24 mouse cellular contexts compared by ENCODE assay signal in the genomic region with DNA sequence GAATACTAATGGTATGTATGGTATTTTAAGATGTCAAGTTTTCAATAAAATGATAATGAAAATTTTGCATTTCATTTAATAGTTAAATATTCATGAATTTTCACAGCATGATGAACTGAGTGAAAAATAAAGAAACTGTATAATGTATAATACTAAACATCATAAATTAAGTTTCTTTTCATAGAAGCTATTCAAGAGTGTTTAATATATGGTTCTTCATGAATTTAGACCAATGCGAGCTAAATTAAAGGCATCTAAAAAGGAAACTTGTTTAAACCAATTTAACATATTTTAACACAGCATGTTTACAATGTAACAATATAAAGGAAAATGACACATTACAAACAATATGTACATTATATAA.
DNase-seq lines count a peak whose midpoint lies in the region; ATAC-seq lines count a peak whose summit lies in the region.
"Had no signal": no experiment of that assay in that cellular context is flagged by ENCODE, and none has a peak within 500 bp of the region (broad histone marks: within the 10 kb centered on the region; RNA-seq: fewer than 3 reads in every experiment).

No protein-coding gene starts in this region.

- no peak overlapping the region for H3K27ac ChIP-seq in forebrain, embryonic 12.5 days
- H3K27ac ChIP-seq in forebrain, embryonic 11.5 days (ENCODE audit: low read depth, low read length), result no peak overlapping the region
- no peak overlapping the region for H3K27ac ChIP-seq in hindbrain, embryonic 11.5 days (ENCODE audit: low read depth, low read length)
- no peak overlapping the region for H3K27ac ChIP-seq in hindbrain, embryonic 12.5 days
- no peak overlapping the region for H3K27ac ChIP-seq in forebrain, embryonic 14.5 days (ENCODE audit: low read depth, low read length)
- no peak overlapping the region for H3K27ac ChIP-seq in forebrain, embryonic 16.5 days (ENCODE audit: low read length)
- H3K27ac ChIP-seq: embryonic facial prominence, embryonic 10.5 days; embryonic facial prominence, embryonic 12.5 days had no signal

- DNase-seq in forebrain, embryonic 11.5 days (ENCODE audit: low spot score), result no peak
- no peak for DNase-seq in hindbrain, embryonic 11.5 days (ENCODE audit: low spot score)
- DNase-seq in forebrain, embryonic 14.5 days (ENCODE audit: low spot score), result no peak
- no peak for DNase-seq in urinary bladder, postnatal 36 days (ENCODE audit: low spot score in 2 of 2)
- no peak for DNase-seq in urinary bladder, postnatal 4 days (ENCODE audit: low spot score in 2 of 2)
- DNase-seq: adrenal gland, adult 8-10 months; adrenal gland, postnatal 14 days; adrenal gland, postnatal 36 days; B cell, adult 2 months; cerebellum, adult 11-12 months; cerebellum, adult 2 months; cerebellum, adult 9-10 months; cerebellum, postnatal 10 days; cerebellum, postnatal 25 days had no signal

- peaks cover 5% of the 10 kb centered on the region for H3K27me3 ChIP-seq in forebrain, embryonic 12.5 days
- no peaks in the 10 kb centered on the region for H3K27me3 ChIP-seq in forebrain, embryonic 11.5 days (ENCODE audit: control insufficient read depth, insufficient read depth, low read length)
- no peaks in the 10 kb centered on the region for H3K27me3 ChIP-seq in hindbrain, embryonic 11.5 days (ENCODE audit: control insufficient read depth, insufficient read depth, low read length)
- no peaks in the 10 kb centered on the region for H3K27me3 ChIP-seq in hindbrain, embryonic 12.5 days
- no peaks in the 10 kb centered on the region for H3K27me3 ChIP-seq in forebrain, embryonic 14.5 days (replicated peaks; ENCODE audit: control insufficient read depth, insufficient read depth, low read length)
- H3K27me3 ChIP-seq in forebrain, embryonic 16.5 days (replicated peaks; ENCODE audit: control insufficient read depth, insufficient read depth, low read length), result no peaks in the 10 kb centered on the region
- H3K27me3 ChIP-seq: CH12.LX; embryonic facial prominence, embryonic 12.5 days had no signal

- WGBS in forebrain, embryonic 12.5 days, result 77% methylated on average over 1 of the region's 1 CpGs
- 89% methylated on average over 1 of the region's 1 CpGs for WGBS in forebrain, embryonic 11.5 days
- WGBS in hindbrain, embryonic 11.5 days, result 78% methylated on average over 1 of the region's 1 CpGs
- 76% methylated on average over 1 of the region's 1 CpGs for WGBS in hindbrain, embryonic 12.5 days
- 70% methylated on average over 1 of the region's 1 CpGs for WGBS in forebrain, embryonic 14.5 days
- 77% methylated on average over 1 of the region's 1 CpGs for whole genome bisulfite sequencing in forebrain, embryonic 16.5 days

- H3K4me3 ChIP-seq in forebrain, embryonic 12.5 days (replicated peaks), result no peak overlapping the region
- H3K4me3 ChIP-seq in forebrain, embryonic 11.5 days (ENCODE audit: low read depth, low read length), result no peak overlapping the region
- no peak overlapping the region for H3K4me3 ChIP-seq in hindbrain, embryonic 11.5 days (ENCODE audit: low read depth, low read length)
- no peak overlapping the region for H3K4me3 ChIP-seq in hindbrain, embryonic 12.5 days
- H3K4me3 ChIP-seq in forebrain, embryonic 14.5 days (ENCODE audit: low read depth, low read length), result no peak overlapping the region
- no peak overlapping the region for H3K4me3 ChIP-seq in forebrain, embryonic 16.5 days (replicated peaks; ENCODE audit: low read length)
- H3K4me3 ChIP-seq: embryonic facial prominence, embryonic 10.5 days; embryonic facial prominence, embryonic 12.5 days had no signal

- ATAC-seq in forebrain, embryonic 12.5 days (ENCODE audit: low FRiP score), result peak; percentile 24; the same call in 1 of the 2 replicates
- no peak for ATAC-seq in forebrain, embryonic 11.5 days (replicated peaks; ENCODE audit: low FRiP score)
- ATAC-seq in hindbrain, embryonic 11.5 days (ENCODE audit: low FRiP score), result peak; percentile 4; the same call in 1 of the 2 replicates
- ATAC-seq in hindbrain, embryonic 12.5 days (ENCODE audit: low FRiP score), result no peak
- ATAC-seq in forebrain, embryonic 14.5 days, result peak; percentile 65
- ATAC-seq in forebrain, embryonic 16.5 days, result peak; percentile 50
- ATAC-seq: activated CD4-positive, CD25-positive, alpha-beta regulatory T cell, adult 4 months; CD4-positive, CD25-positive, alpha-beta regulatory T cell, adult 4 months; Patski had no signal

- H3K36me3 ChIP-seq in forebrain, embryonic 12.5 days (replicated peaks), result no peaks in the 10 kb centered on the region
- no peaks in the 10 kb centered on the region for H3K36me3 ChIP-seq in forebrain, embryonic 11.5 days (ENCODE audit: control insufficient read depth, insufficient read depth, low read length)
- H3K36me3 ChIP-seq in hindbrain, embryonic 11.5 days (ENCODE audit: control insufficient read depth, insufficient read depth, low read length), result no peaks in the 10 kb centered on the region
- no peaks in the 10 kb centered on the region for H3K36me3 ChIP-seq in hindbrain, embryonic 12.5 days
- H3K36me3 ChIP-seq in forebrain, embryonic 14.5 days (ENCODE audit: control insufficient read depth, insufficient read depth, low read length), result no peaks in the 10 kb centered on the region
- H3K36me3 ChIP-seq in forebrain, embryonic 16.5 days (ENCODE audit: control insufficient read depth, insufficient read depth), result no peaks in the 10 kb centered on the region
- H3K36me3 ChIP-seq: embryonic facial prominence, embryonic 10.5 days; embryonic facial prominence, embryonic 12.5 days; G1E had no signal

- H3K9ac ChIP-seq in forebrain, embryonic 12.5 days, result no peak overlapping the region
- no peak overlapping the region for H3K9ac ChIP-seq in forebrain, embryonic 11.5 days (ENCODE audit: low read length)
- H3K9ac ChIP-seq in hindbrain, embryonic 11.5 days (ENCODE audit: low read depth, low read length), result no peak overlapping the region
- H3K9ac ChIP-seq in hindbrain, embryonic 12.5 days, result no peak overlapping the region
- H3K9ac ChIP-seq in forebrain, embryonic 14.5 days (ENCODE audit: low read length), result no peak overlapping the region
- H3K9ac ChIP-seq in forebrain, embryonic 16.5 days (replicated peaks; ENCODE audit: low read depth, low read length), result no peak overlapping the region
- H3K9ac ChIP-seq: embryonic facial prominence, embryonic 12.5 days had no signal

- no peaks in the 10 kb centered on the region for H3K9me3 ChIP-seq in forebrain, embryonic 12.5 days
- H3K9me3 ChIP-seq in forebrain, embryonic 11.5 days (ENCODE audit: control insufficient read depth, low read length), result no peaks in the 10 kb centered on the region
- H3K9me3 ChIP-seq in hindbrain, embryonic 11.5 days (ENCODE audit: control insufficient read depth, low read length), result 0 out of 2 replicates have a peak, but pooled peaks cover 2% of the 10 kb centered on the region
- H3K9me3 ChIP-seq in hindbrain, embryonic 12.5 days (replicated peaks), result no peaks in the 10 kb centered on the region
- H3K9me3 ChIP-seq in forebrain, embryonic 14.5 days (replicated peaks; ENCODE audit: control insufficient read depth, low read length), result no peaks in the 10 kb centered on the region
- no peaks in the 10 kb centered on the region for H3K9me3 ChIP-seq in forebrain, embryonic 16.5 days (ENCODE audit: control insufficient read depth, low read length)
- H3K9me3 ChIP-seq: embryonic facial prominence, embryonic 10.5 days; embryonic facial prominence, embryonic 12.5 days had no signal

- no peak overlapping the region for H3K4me2 ChIP-seq in forebrain, embryonic 12.5 days
- H3K4me2 ChIP-seq in forebrain, embryonic 11.5 days (ENCODE audit: low read depth, low read length, severe bottlenecking), result no peak overlapping the region
- H3K4me2 ChIP-seq in hindbrain, embryonic 11.5 days (replicated peaks; ENCODE audit: low read depth, low read length), result no peak overlapping the region
- no peak overlapping the region for H3K4me2 ChIP-seq in hindbrain, embryonic 12.5 days (replicated peaks)
- no peak overlapping the region for H3K4me2 ChIP-seq in forebrain, embryonic 14.5 days (ENCODE audit: low read length)
- no peak overlapping the region for H3K4me2 ChIP-seq in forebrain, embryonic 16.5 days (ENCODE audit: low read length)
- H3K4me2 ChIP-seq: embryonic facial prominence, embryonic 12.5 days had no signal

- peaks cover 9% of the 10 kb centered on the region for H3K4me1 ChIP-seq in forebrain, embryonic 12.5 days
- H3K4me1 ChIP-seq in forebrain, embryonic 11.5 days (replicated peaks; ENCODE audit: control insufficient read depth, insufficient read depth, low read length), result no peaks in the 10 kb centered on the region
- H3K4me1 ChIP-seq in hindbrain, embryonic 11.5 days (replicated peaks; ENCODE audit: control insufficient read depth, insufficient read depth, low read length), result no peaks in the 10 kb centered on the region
- H3K4me1 ChIP-seq in hindbrain, embryonic 12.5 days, result 0 out of 2 replicates have a peak, but pooled peaks cover 6% of the 10 kb centered on the region
- H3K4me1 ChIP-seq in forebrain, embryonic 14.5 days (ENCODE audit: control insufficient read depth, insufficient read depth, low read length), result peaks cover 12% of the 10 kb centered on the region
- H3K4me1 ChIP-seq in forebrain, embryonic 16.5 days (replicated peaks; ENCODE audit: control insufficient read depth, insufficient read depth, low read length), result peaks cover 10% of the 10 kb centered on the region
- H3K4me1 ChIP-seq: embryonic facial prominence, embryonic 12.5 days had no signal

Comparison
In these comparisons a context has a peak if more than half of its experiments do, and no peak if none do; other contexts are left out.
1. ATAC-seq: peak in forebrain, embryonic 12.5 days (single experiment), hindbrain, embryonic 11.5 days (single experiment), forebrain, embryonic 14.5 days (single experiment) and forebrain, embryonic 16.5 days (single experiment); none in forebrain, embryonic 11.5 days (single experiment) and hindbrain, embryonic 12.5 days (single experiment).